Mouse (Mus musculus): ENCODE data around the gene Gm7356. TPM values are rescaled to one million over a fixed set of nuclear protein-coding genes. Genes with fewer than 3 reads are reported as not detected.
"Not testable (repeated sequence)": the region's sequence is repeated elsewhere in the genome, so short reads cannot be mapped to it uniquely, and the experiment has no call there.

Gm7356 gene
- total RNA-seq (2021) = not detected
- long read RNA-seq, experiment 1 = 0 reads
- long read RNA-seq, experiment 2 = 0 reads

GRCm38 (mm10) chr17:14003604-14004003 is at the start of gene Gm7356:
TSS of gene Gm7356 (minus strand) at chr17:14003704.
- not testable (repeated sequence) for DNase-seq

- not testable (repeated sequence) for DNase-seq
These were observed 38.4 kb upstream of the Gm7356 start for GRCm38 (mm10) chr17:14041880-14042279.

GRCm38 (mm10) chr17:14037012-14037411 is 33.5 kb upstream of the Gm7356 start:
- DNase-seq = not testable (repeated sequence)

- not testable (repeated sequence) for DNase-seq
These were observed 32.6 kb upstream of the Gm7356 start for GRCm38 (mm10) chr17:14036113-14036512.

- not testable (repeated sequence) for DNase-seq
These were observed 10.1 kb downstream of the Gm7356 start for GRCm38 (mm10) chr17:13993425-13993824.

GRCm38 (mm10) chr17:13987690-13988089 is 15.8 kb downstream of the Gm7356 start:
- DNase-seq = no peak

- DNase-seq = not testable (repeated sequence)
These were observed 32.7 kb downstream of the Gm7356 start for GRCm38 (mm10) chr17:13970796-13971195.

GRCm38 (mm10) chr17:13969917-13970316 is 33.6 kb downstream of the Gm7356 start:
- not testable (repeated sequence) for DNase-seq

- DNase-seq = not testable (repeated sequence)
These were observed 38.5 kb downstream of the Gm7356 start for GRCm38 (mm10) chr17:13965048-13965447.

- DNase-seq = not testable (repeated sequence)
These were observed 41.3 kb downstream of the Gm7356 start for GRCm38 (mm10) chr17:13962245-13962644.

GRCm38 (mm10) chr17:13958129-13958528 is 45.4 kb downstream of the Gm7356 start:
- DNase-seq = not testable (repeated sequence)

- not testable (repeated sequence) for DNase-seq
These were observed 51.9 kb downstream of the Gm7356 start for GRCm38 (mm10) chr17:13951570-13951969.

Other genes starting within 250 kb of the Gm7356 start
- gene Afdn, start 243.2 kb downstream of the Gm7356 start, total RNA-seq (2021) = 100 to 1,000 TPM in 1 of 2 experiments, 10 to 100 TPM in 1; 67.3 to 109 TPM
- 1 to 10 TPM; 3.0 to 5.5 TPM for gene Tcte2, start 241.9 kb downstream of the Gm7356 start, total RNA-seq (2021)
- gene Gm7168, start 55.3 kb downstream of the Gm7356 start, total RNA-seq (2021) = under 1 TPM in 1 of 2 experiments, not detected in 1; 0.20 TPM
- not detected for gene Gm7358, start 55.8 kb upstream of the Gm7356 start, total RNA-seq (2021)
- 1 to 10 TPM; 1.0 to 1.4 TPM for gene Dact2, start 200.6 kb upstream of the Gm7356 start, total RNA-seq (2021)